Mouse (Mus musculus) lung, postnatal 0 days (tissue): ENCODE measurements around the gene Lrrc36.

Source experiments
- CTCF ChIP-seq: IDR thresholded peaks from 2 replicates; pipeline ENCODE4 v1.5.1; 2016; ENCODE audit warnings: antibody characterized with exemption, mild to moderate bottlenecking
- EP300 ChIP-seq: IDR thresholded peaks from 2 replicates; pipeline ENCODE4 v1.6.1; 2016; ENCODE audit warnings: antibody characterized with exemption, mild to moderate bottlenecking, control low read depth

- no peak for TF ChIP-seq CTCF
- TF ChIP-seq EP300 = no peak
These were observed 35.2 kb downstream of the Lrrc36 start for GRCm38 (mm10) chr8:105448596-105448995.
